Mouse (Mus musculus): ENCODE measurements around the gene Lnx1.

GRCm38 (mm10) chr5:74606213-74606612, 96.5 kb downstream of the Lnx1 start:
- TF ChIP-seq EP300 (IDR thresholded peaks at IDR 0.05; ENCODE audit: insufficient read depth, low read depth, low read length): no peak
- no peak for TF ChIP-seq POLR2A (IDR thresholded peaks at IDR 0.05; ENCODE audit: insufficient read depth, low read length)
- no peak for TF ChIP-seq CTCF (IDR thresholded peaks at IDR 0.05; ENCODE audit: low read depth, low read length)

Data from ES-Bruce4 (cell line).